Mouse (Mus musculus): ENCODE measurements around the gene Vgf.

DNA sequence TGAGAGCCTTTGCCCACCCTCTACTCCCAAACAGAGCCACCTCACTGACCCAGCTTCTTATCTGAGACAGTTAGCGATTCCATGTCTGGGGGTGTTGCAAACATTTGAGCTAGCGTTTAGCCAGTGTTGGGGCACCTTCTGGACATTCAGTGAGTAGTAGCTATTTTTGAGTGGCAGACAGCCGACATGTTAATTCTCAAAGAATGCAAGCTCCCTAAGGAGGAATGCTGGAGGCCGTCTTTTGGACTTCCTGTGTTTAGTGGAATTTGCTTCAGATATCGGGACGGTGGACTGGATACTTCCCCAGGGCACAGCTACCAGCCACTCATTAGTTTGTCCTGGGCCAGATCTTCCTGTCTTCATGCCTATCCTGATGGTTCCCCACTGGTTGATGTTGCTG, 52.4 kb downstream of the Vgf start:
- no peak for TF ChIP-seq CTCF (IDR thresholded peaks at IDR 0.05; ENCODE audit: extremely low read depth, insufficient read depth, insufficient read length, insufficient replicate concordance)
- no peak for TF ChIP-seq POLR2A (IDR thresholded peaks at IDR 0.05; ENCODE audit: low read depth, low read length)

Measured in spleen, adult 2 months (tissue).